Mouse (Mus musculus): ENCODE measurements around the gene Bpifb6. TPM values are rescaled to one million over a fixed set of nuclear protein-coding genes. Genes with fewer than 3 reads are reported as not detected.

Gene Bpifb6
- total RNA-seq (2014; fragmentation: Nextera tagmentation) = not detected in 2 replicates
- total RNA-seq (2017) = not detected in 2 replicates
- not detected in 2 replicates for polyA plus RNA-seq (2012)

- Histone ChIP-seq H3K9me3 (replicated peaks) (no peaks in the 10 kb centered on the region), H3K36me3 (replicated peaks) (no peaks in the 10 kb centered on the region), H3K4me3 (ENCODE audit: low read depth, low read length) (no peak within 1 kb of the TSS), H3K27me3 (ENCODE audit: insufficient read depth, low read length) (no peaks in the 10 kb centered on the region; the same call in 1 of the 2 replicates), H3K4me1 (ENCODE audit: insufficient read depth, low read depth, low read length) (no peaks in the 10 kb centered on the region)
- no peak for TF ChIP-seq TAL1 (conservative IDR thresholded peaks at IDR 0.05; ENCODE audit: low read depth, low read length)
- no peak for TF ChIP-seq GATA2 (IDR thresholded peaks at IDR 0.05; ENCODE audit: borderline replicate concordance, low read depth, low read length)
- TF ChIP-seq GATA1 (IDR thresholded peaks at IDR 0.05; ENCODE audit: borderline replicate concordance, low read length) = no peak
- TF ChIP-seq POLR2AphosphoS5 (IDR thresholded peaks at IDR 0.05; ENCODE audit: insufficient replicate concordance, low read depth, low read length) = no peak
- no peak for TF ChIP-seq CTCF (IDR thresholded peaks at IDR 0.05; ENCODE audit: low read depth, low read length)
- ATAC-seq (ENCODE audit: extremely low read depth, insufficient number of reproducible peaks, low FRiP score, poor library complexity, severe bottlenecking) (no peak), DNase-seq (ENCODE audit: low spot score) (no peak)
These were observed at the start of gene Bpifb6 for GRCm38 (mm10) chr2:153900088-153900487. Gene Bpifb6 (plus strand): TSS chr2:153900388.

- peaks cover 20% of the 10 kb centered on the region for H3K27me3 ChIP-seq (ENCODE audit: insufficient read depth, low read length)
- TF ChIP-seq GATA1 (IDR thresholded peaks at IDR 0.05; ENCODE audit: borderline replicate concordance, low read length) = no peak
- TF ChIP-seq GATA2 (IDR thresholded peaks at IDR 0.05; ENCODE audit: borderline replicate concordance, low read depth, low read length) = no peak
- no peak for TF ChIP-seq TAL1 (conservative IDR thresholded peaks at IDR 0.05; ENCODE audit: low read depth, low read length)
- H3K4me3 ChIP-seq (ENCODE audit: low read depth, low read length) = no peak overlapping the region
- no peaks in the 10 kb centered on the region for H3K4me1 ChIP-seq (ENCODE audit: insufficient read depth, low read depth, low read length)
- no peaks in the 10 kb centered on the region for H3K36me3 ChIP-seq (replicated peaks)
- peaks cover 4% of the 10 kb centered on the region; the same call in 1 of the 2 replicates for H3K9me3 ChIP-seq (replicated peaks)
- no peak for ATAC-seq (ENCODE audit: extremely low read depth, insufficient number of reproducible peaks, low FRiP score, poor library complexity, severe bottlenecking)
- DNase-seq (ENCODE audit: low spot score) = no peak
These were observed 49.2 kb upstream of the Bpifb6 start for GRCm38 (mm10) chr2:153851030-153851360.

DNA sequence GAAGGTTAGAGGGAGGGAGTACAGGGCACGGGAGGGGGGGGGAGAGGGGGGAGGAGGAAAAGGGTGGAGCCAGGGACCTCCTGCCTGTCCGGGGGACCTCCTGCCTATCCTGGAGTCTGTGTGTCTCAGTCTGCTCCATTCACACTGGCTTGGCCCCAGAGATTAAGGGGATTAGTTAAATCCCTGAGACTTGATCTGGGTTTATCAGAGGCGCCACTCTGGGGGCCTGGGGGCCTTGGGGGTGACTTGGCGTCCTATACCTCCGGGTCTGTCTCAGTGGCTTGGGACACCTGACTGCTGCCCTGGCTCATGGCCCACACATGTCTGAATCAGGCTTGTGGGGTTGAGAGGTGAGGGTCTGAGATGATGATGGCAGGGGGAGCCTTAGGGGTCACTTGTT lies 46.6 kb upstream of the Bpifb6 start:
- TF ChIP-seq GATA1 (IDR thresholded peaks at IDR 0.05; ENCODE audit: borderline replicate concordance, low read length) (no peak), GATA2 (IDR thresholded peaks at IDR 0.05; ENCODE audit: borderline replicate concordance, low read depth, low read length) (no peak)
- DNase-seq (ENCODE audit: low spot score) (no peak), ATAC-seq (ENCODE audit: extremely low read depth, insufficient number of reproducible peaks, low FRiP score, poor library complexity, severe bottlenecking) (no peak)
- Histone ChIP-seq H3K4me1 (ENCODE audit: insufficient read depth, low read depth, low read length) (no peaks in the 10 kb centered on the region), H3K27me3 (ENCODE audit: insufficient read depth, low read length) (peaks cover 22% of the 10 kb centered on the region), H3K4me3 (ENCODE audit: low read depth, low read length) (no peak overlapping the region), H3K36me3 (replicated peaks) (no peaks in the 10 kb centered on the region), H3K9me3 (replicated peaks) (peaks cover 4% of the 10 kb centered on the region; the same call in 1 of the 2 replicates)

GRCm38 (mm10) chr2:153859581-153859980 lies 40.6 kb upstream of the Bpifb6 start:
- TF ChIP-seq POLR2AphosphoS5 (IDR thresholded peaks at IDR 0.05; ENCODE audit: insufficient replicate concordance, low read depth, low read length) (no peak), CTCF (IDR thresholded peaks at IDR 0.05; ENCODE audit: low read depth, low read length) (no peak), GATA2 (IDR thresholded peaks at IDR 0.05; ENCODE audit: borderline replicate concordance, low read depth, low read length) (no peak), TAL1 (conservative IDR thresholded peaks at IDR 0.05; ENCODE audit: low read depth, low read length) (no peak), GATA1 (IDR thresholded peaks at IDR 0.05; ENCODE audit: borderline replicate concordance, low read length) (no peak)
- ATAC-seq (ENCODE audit: extremely low read depth, insufficient number of reproducible peaks, low FRiP score, poor library complexity, severe bottlenecking) = no peak
- DNase-seq (ENCODE audit: low spot score) = no peak
- Histone ChIP-seq H3K4me1 (ENCODE audit: insufficient read depth, low read depth, low read length) (no peaks in the 10 kb centered on the region), H3K9me3 (replicated peaks) (no peaks in the 10 kb centered on the region), H3K36me3 (replicated peaks) (no peaks in the 10 kb centered on the region), H3K27me3 (ENCODE audit: insufficient read depth, low read length) (peaks cover 11% of the 10 kb centered on the region), H3K4me3 (ENCODE audit: low read depth, low read length) (no peak overlapping the region)

GRCm38 (mm10) chr2:153860315-153860714 lies 39.9 kb upstream of the Bpifb6 start:
- no peak overlapping the region for H3K4me3 ChIP-seq (ENCODE audit: low read depth, low read length)
- peaks cover 8% of the 10 kb centered on the region for H3K27me3 ChIP-seq (ENCODE audit: insufficient read depth, low read length)
- ATAC-seq (ENCODE audit: extremely low read depth, insufficient number of reproducible peaks, low FRiP score, poor library complexity, severe bottlenecking) (no peak), DNase-seq (ENCODE audit: low spot score) (no peak)
- no peaks in the 10 kb centered on the region for H3K36me3 ChIP-seq (replicated peaks)
- TF ChIP-seq CTCF (IDR thresholded peaks at IDR 0.05; ENCODE audit: low read depth, low read length) (no peak), GATA1 (IDR thresholded peaks at IDR 0.05; ENCODE audit: borderline replicate concordance, low read length) (no peak), GATA2 (IDR thresholded peaks at IDR 0.05; ENCODE audit: borderline replicate concordance, low read depth, low read length) (no peak), TAL1 (conservative IDR thresholded peaks at IDR 0.05; ENCODE audit: low read depth, low read length) (no peak), POLR2AphosphoS5 (IDR thresholded peaks at IDR 0.05; ENCODE audit: insufficient replicate concordance, low read depth, low read length) (no peak)
- no peaks in the 10 kb centered on the region for H3K9me3 ChIP-seq (replicated peaks)
- no peaks in the 10 kb centered on the region for H3K4me1 ChIP-seq (ENCODE audit: insufficient read depth, low read depth, low read length)

GRCm38 (mm10) chr2:153860715-153861114 lies 39.5 kb upstream of the Bpifb6 start:
- Histone ChIP-seq H3K4me3 (ENCODE audit: low read depth, low read length) (no peak overlapping the region), H3K36me3 (replicated peaks) (no peaks in the 10 kb centered on the region), H3K9me3 (replicated peaks) (no peaks in the 10 kb centered on the region), H3K4me1 (ENCODE audit: insufficient read depth, low read depth, low read length) (no peaks in the 10 kb centered on the region), H3K27me3 (ENCODE audit: insufficient read depth, low read length) (peaks cover 8% of the 10 kb centered on the region)
- no peak for TF ChIP-seq GATA2 (IDR thresholded peaks at IDR 0.05; ENCODE audit: borderline replicate concordance, low read depth, low read length)
- no peak for TF ChIP-seq GATA1 (IDR thresholded peaks at IDR 0.05; ENCODE audit: borderline replicate concordance, low read length)
- no peak for TF ChIP-seq CTCF (IDR thresholded peaks at IDR 0.05; ENCODE audit: low read depth, low read length)
- TF ChIP-seq POLR2AphosphoS5 (IDR thresholded peaks at IDR 0.05; ENCODE audit: insufficient replicate concordance, low read depth, low read length) = no peak
- TF ChIP-seq TAL1 (conservative IDR thresholded peaks at IDR 0.05; ENCODE audit: low read depth, low read length) = no peak
- no peak for ATAC-seq (ENCODE audit: extremely low read depth, insufficient number of reproducible peaks, low FRiP score, poor library complexity, severe bottlenecking)
- DNase-seq (ENCODE audit: low spot score) = no peak

- Histone ChIP-seq H3K4me3 (ENCODE audit: low read depth, low read length) (no peak overlapping the region), H3K9me3 (replicated peaks) (no peaks in the 10 kb centered on the region), H3K27me3 (ENCODE audit: insufficient read depth, low read length) (peaks cover 4% of the 10 kb centered on the region; the same call in 1 of the 2 replicates), H3K36me3 (replicated peaks) (no peaks in the 10 kb centered on the region), H3K4me1 (ENCODE audit: insufficient read depth, low read depth, low read length) (no peaks in the 10 kb centered on the region)
- ATAC-seq (ENCODE audit: extremely low read depth, insufficient number of reproducible peaks, low FRiP score, poor library complexity, severe bottlenecking) (no peak), DNase-seq (ENCODE audit: low spot score) (no peak)
- TF ChIP-seq GATA1 (IDR thresholded peaks at IDR 0.05; ENCODE audit: borderline replicate concordance, low read length) (no peak), GATA2 (IDR thresholded peaks at IDR 0.05; ENCODE audit: borderline replicate concordance, low read depth, low read length) (no peak), POLR2AphosphoS5 (IDR thresholded peaks at IDR 0.05; ENCODE audit: insufficient replicate concordance, low read depth, low read length) (no peak), CTCF (IDR thresholded peaks at IDR 0.05; ENCODE audit: low read depth, low read length) (no peak), TAL1 (conservative IDR thresholded peaks at IDR 0.05; ENCODE audit: low read depth, low read length) (no peak)
These were observed 38.2 kb upstream of the Bpifb6 start for GRCm38 (mm10) chr2:153861960-153862359.

Measured in G1E (cell line).